Comparison of ENCODE assay signal across 11 mouse cellular contexts in genomic region chr5:7007468-7007867, GRCm38 (mm10).
"Had no signal": no experiment of that assay in that cellular context is flagged by ENCODE, and none has a peak within 500 bp of the region (broad histone marks: within the 10 kb centered on the region; RNA-seq: fewer than 3 reads in every experiment).

No protein-coding gene starts in this region.

- H3K36me3 ChIP-seq: limb, embryonic 13.5 days had no signal

- H3K4me2 ChIP-seq: limb, embryonic 13.5 days had no signal

- H3K27me3 ChIP-seq: limb, embryonic 13.5 days had no signal

- ATAC-seq: midbrain, embryonic 16.5 days had no signal

- H3K9ac ChIP-seq: limb, embryonic 13.5 days; liver, embryonic 14.5 days had no signal

- H3K4me1 ChIP-seq: limb, embryonic 13.5 days had no signal

- H3K9me3 ChIP-seq: limb, embryonic 13.5 days had no signal

- H3K27ac ChIP-seq: layer of hippocampus, adult 2 months; limb, embryonic 13.5 days; liver, embryonic 14.5 days; stomach, postnatal 0 days had no signal

- DNase-seq: kidney, adult 9 months; kidney, postnatal 10 days; kidney, postnatal 4 days; left cerebral cortex, postnatal 4 days; lung, adult 18-20 months; thymus, postnatal 4 days had no signal

- H3K4me3 ChIP-seq: layer of hippocampus, adult 2 months; limb, embryonic 13.5 days had no signal
